Mouse (Mus musculus) stomach, postnatal 0 days (tissue): ENCODE measurements around the gene Kdm1b. TPM values are rescaled to one million over a fixed set of nuclear protein-coding genes. Genes with fewer than 3 reads are reported as not detected.

ENCODE experiments used
- ATAC-seq: fragments of 200-750 bp; cut with Nextera tagmentation; 2 replicates; pipeline ENCODE4 v1.8.0; 2017; ENCODE audit not compliant: low FRiP score, low TSS enrichment
- DNase-seq: peaks from one replicate; pipeline ENCODE4 v3.0.0-alpha.2; 2016; ENCODE audit warnings: low spot score
- H3K27ac ChIP-seq: fragments of 300-500 bp; sonication (generic); replicated peaks from 2 replicates; pipeline ENCODE4 v1.5.1; 2014; ENCODE audit warnings: mild to moderate bottlenecking, control low read depth
- H3K27me3 ChIP-seq: fragments of 300-500 bp; sonication (generic); 2 replicates; pipeline ENCODE4 v1.6.1; 2014; ENCODE audit warnings: low read length; ENCODE audit not compliant: control insufficient read depth, insufficient read depth
- H3K36me3 ChIP-seq: fragments of 300-500 bp; sonication (generic); 2 replicates; pipeline ENCODE4 v1.6.1; 2014; ENCODE audit warnings: low read length, mixed read lengths; ENCODE audit not compliant: control insufficient read depth, insufficient read depth
- H3K4me1 ChIP-seq: fragments of 300-500 bp; sonication (generic); replicated peaks from 2 replicates; pipeline ENCODE4 v1.6.1; 2014; ENCODE audit warnings: antibody characterized with exemption; ENCODE audit not compliant: control insufficient read depth, insufficient read depth
- H3K4me2 ChIP-seq: fragments of 300-500 bp; sonication (generic); replicated peaks from 2 replicates; pipeline ENCODE4 v1.6.1; 2014; ENCODE audit warnings: low read depth, mild to moderate bottlenecking, control low read depth, moderate library complexity
- H3K4me3 ChIP-seq: fragments of 300-500 bp; sonication (generic); 2 replicates; pipeline ENCODE4 v1.5.1; 2014; ENCODE audit warnings: low read depth, low read length, control low read depth
- H3K9ac ChIP-seq: fragments of 300-500 bp; sonication (generic); 2 replicates; pipeline ENCODE4 v1.6.1; 2014; ENCODE audit warnings: mild to moderate bottlenecking, low read length, control low read depth, mixed read lengths
- H3K9me3 ChIP-seq: fragments of 300-500 bp; sonication (generic); 2 replicates; pipeline ENCODE4 v1.6.1; 2016; ENCODE audit warnings: low read length; ENCODE audit not compliant: control insufficient read depth
- CTCF ChIP-seq: IDR thresholded peaks from 2 replicates; pipeline ENCODE4 v1.5.1; 2016; ENCODE audit warnings: antibody characterized with exemption, low read depth, mild to moderate bottlenecking, moderate library complexity
- EP300 ChIP-seq: optimal IDR thresholded peaks from 2 replicates; pipeline ENCODE3; 2016; ENCODE audit warnings: antibody characterized with exemption
- WGBS: fragments of 180-500 bp; shearing (Covaris S2); extraction: QIAGEN DNeasy Blood & Tissue Kit; methylation state at CpG from one replicate; pipeline ENCODE4 v1.1.7; 2014; 5-methylcytosine and 5-hydroxymethylcytosine counted together
- polyA plus RNA-seq: library from polyadenylated mRNA; unstranded; fragments of >200 nt; fragmentation: Nextera tagmentation; extraction: Ambion mirVana; gene quantifications from 2 replicates; pipeline ENCODE4 v1.2.1, GENCODE M21; 2015

The Kdm1b gene
- polyA plus RNA-seq, 1 experiment from 2014 or later = 10.1 TPM

- TF ChIP-seq CTCF (no peak), EP300 (no peak)
Measured at GRCm38 (mm10) chr13:47129090-47129489, 85.8 kb downstream of the Kdm1b start.

GRCm38 (mm10) chr13:47133058-47133457 is 89.8 kb downstream of the Kdm1b start:
- H3K36me3 ChIP-seq = no peaks in the 10 kb centered on the region
- no peak overlapping the region for H3K4me2 ChIP-seq
- WGBS = 78% methylated on average over 8 of the region's 8 CpGs
- ATAC-seq (no peak), DNase-seq (no peak)
- H3K9ac ChIP-seq = no peak overlapping the region
- H3K27me3 ChIP-seq = no peaks in the 10 kb centered on the region
- H3K27ac ChIP-seq = no peak overlapping the region
- H3K4me3 ChIP-seq = no peak overlapping the region
- TF ChIP-seq EP300 (no peak), CTCF (no peak)
- H3K9me3 ChIP-seq = no peaks in the 10 kb centered on the region
- H3K4me1 ChIP-seq = no peaks in the 10 kb centered on the region

More at GRCm38 (mm10) chr13:47129090-47129489, 85.8 kb downstream of the Kdm1b start:
- DNase-seq (no peak), ATAC-seq (no peak)
- Histone ChIP-seq H3K27me3 (no peaks in the 10 kb centered on the region), H3K27ac (no peak overlapping the region), H3K36me3 (no peaks in the 10 kb centered on the region), H3K4me2 (no peak overlapping the region), H3K9me3 (no peaks in the 10 kb centered on the region), H3K9ac (no peak overlapping the region), H3K4me3 (no peak overlapping the region), H3K4me1 (no peaks in the 10 kb centered on the region)
- WGBS = 64% methylated on average over 4 of the region's 4 CpGs

GRCm38 (mm10) chr13:47134836-47135235 is 91.5 kb downstream of the Kdm1b start:
- Histone ChIP-seq H3K27ac (no peak overlapping the region), H3K36me3 (no peaks in the 10 kb centered on the region), H3K4me1 (no peaks in the 10 kb centered on the region), H3K4me2 (no peak overlapping the region), H3K27me3 (no peaks in the 10 kb centered on the region), H3K9ac (no peak overlapping the region), H3K9me3 (no peaks in the 10 kb centered on the region), H3K4me3 (no peak overlapping the region)
- no peak for ATAC-seq
- WGBS = 83% methylated on average over 7 of the region's 7 CpGs
- no peak for DNase-seq
- TF ChIP-seq CTCF (no peak), EP300 (no peak)

Other genes starting within 250 kb of the Kdm1b start
- 12.8 and 13.5 TPM in 2 replicates for gene Kif13a, start 113.6 kb upstream of the Kdm1b start, polyA plus RNA-seq
- 3.6 and 3.8 TPM in 2 replicates for gene Nhlrc1, start 28.6 kb upstream of the Kdm1b start, polyA plus RNA-seq
- gene Tpmt, start 1.2 kb downstream of the Kdm1b start, polyA plus RNA-seq = 10.0 and 10.2 TPM in 2 replicates
- gene Dek, start 62.7 kb downstream of the Kdm1b start, polyA plus RNA-seq = 114 and 133 TPM in 2 replicates
- 3.7 and 4.0 TPM in 2 replicates for gene Rnf144b, start 79.2 kb downstream of the Kdm1b start, polyA plus RNA-seq